Mouse (Mus musculus) stomach, postnatal 0 days (tissue): Measurements from ENCODE around the gene Psat1.

Experiments used
- CTCF ChIP-seq: IDR thresholded peaks from 2 replicates; pipeline ENCODE4 v1.5.1; 2016; ENCODE audit warnings: antibody characterized with exemption, low read depth, mild to moderate bottlenecking, moderate library complexity
- EP300 ChIP-seq: optimal IDR thresholded peaks from 2 replicates; pipeline ENCODE3; 2016; ENCODE audit warnings: antibody characterized with exemption

GRCm38 (mm10) chr19:15913249-15913997 is 33.7 kb downstream of the Psat1 start:
- no peak for TF ChIP-seq CTCF
- TF ChIP-seq EP300: no peak
